Mouse (Mus musculus) brain, embryonic 18.5 days (tissue): ENCODE measurements at regions not wholly inside any gene's neighbourhood (a gene's known extent, or its start where the extent isn't known, plus 50 kb on each side); places are given as distances from the start of the nearest gene placed in this dataset.
"Not testable (repeated sequence)": the region's sequence is repeated elsewhere in the genome, so short reads cannot be mapped to it uniquely, and the experiment has no call there.

Source experiments
- DNase-seq: peaks from one replicate; pipeline ENCODE4 v3.0.0-alpha.2; 2012; ENCODE audit warnings: low read depth, low spot score

GRCm38 (mm10) chr10:119146342-119146741, 93.5 kb downstream of the Cand1 start:
- DNase-seq, result no peak

- DNase-seq, result no peak
Observed at GRCm38 (mm10) chr10:119142866-119143265, 97.0 kb downstream of the Cand1 start.

- no peak for DNase-seq
Observed at GRCm38 (mm10) chr10:119142307-119142706, 97.5 kb downstream of the Cand1 start.

GRCm38 (mm10) chr10:119138237-119138636, 101.6 kb downstream of the Cand1 start:
- no peak for DNase-seq

GRCm38 (mm10) chr10:119135489-119135924, 104.3 kb downstream of the Cand1 start:
- no peak for DNase-seq

GRCm38 (mm10) chr10:119134797-119135488, 104.9 kb downstream of the Cand1 start:
- DNase-seq, result no peak

GRCm38 (mm10) chr10:119131977-119132376, 107.9 kb downstream of the Cand1 start:
- DNase-seq, result no peak

GRCm38 (mm10) chr10:119130676-119131075, 109.2 kb downstream of the Cand1 start:
- no peak for DNase-seq

GRCm38 (mm10) chr10:119128035-119128434, 111.8 kb downstream of the Cand1 start:
- no peak for DNase-seq

- DNase-seq, result no peak
Observed at GRCm38 (mm10) chr10:119123517-119123916, 116.3 kb downstream of the Cand1 start.

- DNase-seq, result no peak
Observed at GRCm38 (mm10) chr10:119122347-119122746, 117.5 kb downstream of the Cand1 start.

- no peak for DNase-seq
Observed at GRCm38 (mm10) chr10:119121575-119121974, 118.3 kb downstream of the Cand1 start.

- no peak for DNase-seq
Observed at GRCm38 (mm10) chr10:119116843-119117390, 122.9 kb downstream of the Cand1 start.

GRCm38 (mm10) chr10:119115200-119115599, 124.7 kb downstream of the Cand1 start:
- not testable (repeated sequence) for DNase-seq

- DNase-seq, result no peak
Observed at GRCm38 (mm10) chr10:119114653-119115052, 125.2 kb downstream of the Cand1 start.

- no peak for DNase-seq
Observed at GRCm38 (mm10) chr10:119111886-119112285, 128.0 kb downstream of the Cand1 start.

GRCm38 (mm10) chr10:119111409-119111808, 128.4 kb downstream of the Cand1 start:
- DNase-seq, result no peak

- DNase-seq, result no peak
Observed at GRCm38 (mm10) chr10:119110614-119111013, 129.2 kb downstream of the Cand1 start.

- DNase-seq, result no peak
Observed at GRCm38 (mm10) chr10:119109207-119109606, 130.6 kb downstream of the Cand1 start.

- no peak for DNase-seq
Observed at GRCm38 (mm10) chr10:119107728-119108127, 132.1 kb downstream of the Cand1 start.

- no peak for DNase-seq
Observed at GRCm38 (mm10) chr10:119106105-119106504, 133.8 kb downstream of the Cand1 start.

- DNase-seq, result no peak
Observed at GRCm38 (mm10) chr10:119105279-119105881, 134.5 kb downstream of the Cand1 start.

- DNase-seq, result no peak
Observed at GRCm38 (mm10) chr10:119100511-119100910, 139.3 kb downstream of the Cand1 start.
